ENCODE assay signal across 8 mouse cellular contexts in the genomic region with DNA sequence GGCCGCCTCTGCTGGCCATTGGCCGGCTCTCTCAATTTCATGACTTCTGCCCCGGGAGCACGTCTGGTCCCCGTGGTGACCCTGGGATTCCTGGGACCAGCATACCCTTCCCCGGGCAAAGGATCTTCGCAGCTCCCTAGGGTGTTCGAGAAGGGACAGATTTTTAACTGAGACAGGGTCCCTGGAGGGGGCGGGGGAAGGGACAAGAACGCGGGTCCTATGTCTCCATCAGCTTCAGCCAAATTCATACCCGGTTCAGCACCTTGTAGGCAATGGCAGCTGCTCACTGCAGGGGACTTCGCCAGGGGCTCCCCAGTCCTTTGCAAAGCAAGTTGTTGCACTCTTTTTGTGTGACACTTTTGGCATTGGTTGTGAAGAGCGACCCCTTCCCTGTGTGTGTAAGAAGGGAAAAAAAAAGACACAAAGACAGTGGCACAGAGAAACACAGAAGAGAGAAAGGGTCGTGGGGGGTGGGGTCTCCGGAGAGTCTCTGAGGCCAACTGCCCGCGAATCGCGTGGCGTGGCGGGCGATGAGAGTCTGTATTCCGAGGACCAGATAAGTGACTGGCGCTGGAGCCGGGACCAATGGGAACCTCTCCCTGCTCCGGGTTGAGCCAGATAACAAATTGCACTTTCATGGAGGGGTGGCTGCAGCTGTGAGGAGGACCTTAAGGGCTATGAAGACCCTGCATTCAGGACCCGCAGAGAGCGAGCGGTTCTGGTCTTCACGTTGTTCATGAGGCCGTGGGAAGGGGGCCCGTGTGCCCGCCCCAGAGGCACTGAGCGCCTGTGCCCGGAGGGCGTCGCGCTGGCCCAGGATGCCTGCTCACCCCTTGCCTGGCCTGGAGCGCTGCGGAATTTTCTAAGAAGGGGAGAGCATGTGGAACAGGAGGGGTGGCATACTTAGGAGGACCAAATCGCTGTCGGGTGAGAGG. TPM values are rescaled to one million over a fixed set of nuclear protein-coding genes. Genes with fewer than 3 reads are reported as not detected.
DNase-seq lines count a peak whose midpoint lies in the region; ATAC-seq lines count a peak whose summit lies in the region.

No protein-coding gene starts in this region.

- under 1% methylated on average over 43 of the region's 43 CpGs for WGBS in kidney, embryonic 14.5 days
- WGBS in embryonic facial prominence, embryonic 14.5 days: under 1% methylated on average over 38 of the region's 43 CpGs
- under 1% methylated on average over 43 of the region's 43 CpGs for WGBS in midbrain, embryonic 12.5 days

- peaks cover 22% of the 10 kb centered on the region for H3K27me3 ChIP-seq in kidney, embryonic 14.5 days (ENCODE audit: control insufficient read depth, insufficient read depth, low read length)
- H3K27me3 ChIP-seq in embryonic facial prominence, embryonic 14.5 days (replicated peaks; ENCODE audit: control insufficient read depth, insufficient read depth, low read length): peaks cover 48% of the 10 kb centered on the region
- peaks cover 27% of the 10 kb centered on the region for H3K27me3 ChIP-seq in midbrain, embryonic 12.5 days

- H3K27ac ChIP-seq in kidney, embryonic 14.5 days (ENCODE audit: low read depth, low read length): no peak overlapping the region
- no peak overlapping the region for H3K27ac ChIP-seq in embryonic facial prominence, embryonic 14.5 days (replicated peaks; ENCODE audit: low read depth, low read length)
- 0 out of 2 replicates have a peak overlapping the region, but pooled peaks have one; percentile 78 for H3K27ac ChIP-seq in midbrain, embryonic 12.5 days (replicated peaks)

- H3K4me2 ChIP-seq in kidney, embryonic 14.5 days (replicated peaks; ENCODE audit: low read depth, low read length): peak overlapping the region; percentile 97
- H3K4me2 ChIP-seq in embryonic facial prominence, embryonic 14.5 days (ENCODE audit: low read depth, low read length): peak overlapping the region; percentile 99
- peak overlapping the region; percentile 96 for H3K4me2 ChIP-seq in midbrain, embryonic 12.5 days (replicated peaks)

- H3K4me3 ChIP-seq in kidney, embryonic 14.5 days (ENCODE audit: low read length): peak overlapping the region; percentile 58
- H3K4me3 ChIP-seq in embryonic facial prominence, embryonic 14.5 days (ENCODE audit: low read depth, low read length): peak overlapping the region; percentile 62
- H3K4me3 ChIP-seq in midbrain, embryonic 12.5 days: peak overlapping the region; percentile 71

- no peak for DNase-seq in kidney, postnatal 36 days
- DNase-seq in adrenal gland, postnatal 25 days: peak; percentile 56
- DNase-seq in embryonic facial prominence, embryonic 14.5 days (ENCODE audit: low spot score): peak; percentile 5
- peak; percentile 26 to 30 for DNase-seq in layer of hippocampus, adult 8-10 months (ENCODE audit: low spot score in 2 of 2)
- peak; percentile 45 for DNase-seq in testis, postnatal 10 days (ENCODE audit: low spot score)
- DNase-seq in gastrocnemius, adult 8-10 months (ENCODE audit: low spot score in 2 of 2): no peak

- H3K4me1 ChIP-seq in kidney, embryonic 14.5 days (ENCODE audit: control insufficient read depth, insufficient read depth, low read length): no peaks in the 10 kb centered on the region; the same call in 1 of the 2 replicates
- H3K4me1 ChIP-seq in embryonic facial prominence, embryonic 14.5 days (ENCODE audit: control insufficient read depth, insufficient read depth, low read length): no peaks in the 10 kb centered on the region
- 0 out of 2 replicates have a peak, but pooled peaks cover 12% of the 10 kb centered on the region for H3K4me1 ChIP-seq in midbrain, embryonic 12.5 days

- H3K36me3 ChIP-seq in kidney, embryonic 14.5 days (ENCODE audit: control insufficient read depth, insufficient read depth, low read length): no peaks in the 10 kb centered on the region
- H3K36me3 ChIP-seq in embryonic facial prominence, embryonic 14.5 days (ENCODE audit: control insufficient read depth, insufficient read depth, low read length): no peaks in the 10 kb centered on the region
- no peaks in the 10 kb centered on the region for H3K36me3 ChIP-seq in midbrain, embryonic 12.5 days

- peak overlapping the region; percentile 42; the same call in 1 of the 2 replicates for H3K9ac ChIP-seq in kidney, embryonic 14.5 days (ENCODE audit: low read depth, low read length)
- H3K9ac ChIP-seq in embryonic facial prominence, embryonic 14.5 days (ENCODE audit: low read depth, low read length): peak overlapping the region; percentile 56
- H3K9ac ChIP-seq in midbrain, embryonic 12.5 days (replicated peaks): peak overlapping the region; percentile 72

- ATAC-seq in kidney, embryonic 14.5 days (ENCODE audit: low FRiP score, low TSS enrichment): peak; percentile 32; the same call in 1 of the 2 replicates
- no peak; the same call in 1 of the 2 replicates for ATAC-seq in embryonic facial prominence, embryonic 14.5 days (ENCODE audit: low read depth)
- peak; percentile 35 for ATAC-seq in midbrain, embryonic 12.5 days (ENCODE audit: low FRiP score, low read depth)

- H3K9me3 ChIP-seq in kidney, embryonic 14.5 days (ENCODE audit: control insufficient read depth, low read length): no peaks in the 10 kb centered on the region
- H3K9me3 ChIP-seq in embryonic facial prominence, embryonic 14.5 days (ENCODE audit: control insufficient read depth, low read length): no peaks in the 10 kb centered on the region
- no peaks in the 10 kb centered on the region for H3K9me3 ChIP-seq in midbrain, embryonic 12.5 days

RNA-seq across cellular contexts. Expression of gene Dlgap1, which starts 1.2 kb away (rescaled TPM):
- polyA plus RNA-seq in kidney, embryonic 14.5 days (2014; fragmentation: Nextera tagmentation; extraction: Ambion mirVana): 3.2 and 3.8 TPM in 2 replicates
- total RNA-seq in adrenal gland, postnatal 25 days (2021): 54.6 and 55.1 TPM in 2 replicates
- polyA plus RNA-seq in embryonic facial prominence, embryonic 14.5 days (2014; fragmentation: Nextera tagmentation; extraction: Ambion mirVana): 3.7 and 3.8 TPM in 2 replicates
- 100 to 1,000 TPM; 456 to 507 (median 496) TPM for total RNA-seq in layer of hippocampus, adult 8-10 months (2022)
- 4.8 and 6.6 TPM in 2 replicates for polyA plus RNA-seq in midbrain, embryonic 12.5 days (2016; fragmentation: Nextera tagmentation; extraction: Ambion mirVana)
- under 1 TPM; 0.10 to 0.51 (median 0.30) TPM for total RNA-seq in gastrocnemius, adult 8-10 months (2022)

Comparison
In these comparisons a context has a peak if more than half of its experiments do, and no peak if none do; other contexts are left out.
1. DNase-seq: peak in adrenal gland, postnatal 25 days (single experiment), embryonic facial prominence, embryonic 14.5 days (single experiment), layer of hippocampus, adult 8-10 months (2 of 2) and testis, postnatal 10 days (single experiment); none in kidney, postnatal 36 days (0 of 2) and gastrocnemius, adult 8-10 months (0 of 2).
2. RNA of gene Dlgap1, which starts 1.2 kb away (total RNA-seq): 456 to 507 TPM in layer of hippocampus, adult 8-10 months and 54.6 to 55.1 TPM in adrenal gland, postnatal 25 days; 0.10 to 0.51 TPM in gastrocnemius, adult 8-10 months; every median in the first group is over 10 times any median in the second.
3. Peak in every context shown above with its lines, with median percentiles within 50 percentile points of each other: H3K4me2 ChIP-seq, H3K4me3 ChIP-seq and H3K9ac ChIP-seq.